Mouse (Mus musculus) midbrain, embryonic 14.5 days (tissue): ENCODE data around the gene C1qtnf1. TPM values are rescaled to one million over a fixed set of nuclear protein-coding genes. Genes with fewer than 3 reads are reported as not detected.
A peak's percentile ranks its signal among the peaks of the same experiment; 100 is the strongest.

ENCODE experiments used
- ATAC-seq: fragments of 200-750 bp; cut with Nextera tagmentation; 2 replicates; pipeline ENCODE4 v1.8.0; 2017; ENCODE audit warnings: moderate number of reproducible peaks, moderate library complexity; ENCODE audit not compliant: low FRiP score, low TSS enrichment
- DNase-seq: peaks from one replicate; pipeline ENCODE4 v3.0.0-alpha.2; 2015
- H3K27ac ChIP-seq: fragments of 300-500 bp; sonication (generic); replicated peaks from 2 replicates; pipeline ENCODE4 v1.5.1; 2014; ENCODE audit warnings: mild to moderate bottlenecking, low read depth, low read length, moderate library complexity
- H3K27me3 ChIP-seq: fragments of 300-500 bp; sonication (generic); 2 replicates; pipeline ENCODE4 v1.6.1; 2014; ENCODE audit warnings: low read length, control low read depth, mixed read lengths; ENCODE audit not compliant: control insufficient read depth, insufficient read depth
- H3K36me3 ChIP-seq: fragments of 300-500 bp; sonication (generic); 2 replicates; pipeline ENCODE4 v1.6.1; 2014; ENCODE audit warnings: low read length, control low read depth; ENCODE audit not compliant: control insufficient read depth, insufficient read depth
- H3K4me1 ChIP-seq: fragments of 300-500 bp; sonication (generic); 2 replicates; pipeline ENCODE4 v1.6.1; 2014; ENCODE audit warnings: mild to moderate bottlenecking, antibody characterized with exemption, low read length, control low read depth; ENCODE audit not compliant: control insufficient read depth, insufficient read depth
- H3K4me2 ChIP-seq: fragments of 300-500 bp; sonication (generic); 2 replicates; pipeline ENCODE4 v1.6.1; 2014; ENCODE audit warnings: mild to moderate bottlenecking, low read length, moderate library complexity
- H3K4me3 ChIP-seq: fragments of 300-500 bp; sonication (generic); replicated peaks from 2 replicates; pipeline ENCODE4 v1.5.1; 2014; ENCODE audit warnings: low read depth, low read length
- H3K9ac ChIP-seq: fragments of 300-500 bp; sonication (generic); replicated peaks from 2 replicates; pipeline ENCODE4 v1.6.1; 2014; ENCODE audit warnings: mild to moderate bottlenecking, low read length, moderate library complexity
- H3K9me3 ChIP-seq: fragments of 300-500 bp; sonication (generic); 2 replicates; pipeline ENCODE4 v1.6.1; 2016; ENCODE audit warnings: low read length, control low read depth, mixed read lengths; ENCODE audit not compliant: control insufficient read depth
- WGBS: fragments of 180-500 bp; shearing (Covaris S2); extraction: QIAGEN DNeasy Blood & Tissue Kit; methylation state at CpG from one replicate; pipeline ENCODE4 v1.1.7; 2014; 5-methylcytosine and 5-hydroxymethylcytosine counted together
- polyA plus RNA-seq: library from polyadenylated mRNA; unstranded; fragments of >200 nt; fragmentation: Nextera tagmentation; extraction: Ambion mirVana; gene quantifications from 2 replicates; pipeline ENCODE4 v1.2.1, GENCODE M21; 2014

C1qtnf1 gene
- polyA plus RNA-seq, 1 experiment from 2014 or later, result 3.8 TPM

GRCm38 (mm10) chr11:118415630-118416029, 12.4 kb upstream of the C1qtnf1 start:
- 93% methylated on average over 6 of the region's 6 CpGs for WGBS
- ATAC-seq, result no peak

DNA sequence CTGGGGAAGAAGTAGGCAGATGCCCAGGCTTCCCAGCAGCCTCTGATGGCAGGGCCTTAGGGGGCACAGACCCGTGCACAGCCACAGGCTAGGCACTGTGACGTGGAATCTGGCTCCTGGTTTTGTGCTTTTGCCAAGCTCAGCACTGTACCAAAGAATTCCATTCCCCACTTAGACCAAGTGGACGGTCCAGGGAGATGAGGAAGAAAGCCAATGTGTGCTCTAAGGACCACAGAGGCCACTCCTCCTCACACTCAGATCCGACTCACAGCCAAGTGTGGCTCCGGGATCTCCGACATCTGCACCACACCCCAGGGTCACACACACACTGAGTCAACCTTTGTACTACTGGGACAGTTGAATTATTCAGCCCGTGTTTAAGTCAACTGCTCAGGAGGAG, 12.0 kb upstream of the C1qtnf1 start:
- Histone ChIP-seq H3K27me3 (no peaks in the 10 kb centered on the region), H3K4me1 (peaks cover 16% of the 10 kb centered on the region), H3K27ac (no peak overlapping the region), H3K4me2 (no peak overlapping the region), H3K36me3 (peaks cover 23% of the 10 kb centered on the region), H3K9ac (no peak overlapping the region), H3K4me3 (no peak overlapping the region), H3K9me3 (no peaks in the 10 kb centered on the region)
- WGBS, result 79% methylated on average over 7 of the region's 7 CpGs
- ATAC-seq (no peak), DNase-seq (no peak)

More at GRCm38 (mm10) chr11:118415630-118416029, 12.4 kb upstream of the C1qtnf1 start:
- no peak for DNase-seq
- Histone ChIP-seq H3K9ac (no peak overlapping the region), H3K27me3 (no peaks in the 10 kb centered on the region), H3K4me2 (no peak overlapping the region), H3K4me1 (peaks cover 16% of the 10 kb centered on the region), H3K9me3 (no peaks in the 10 kb centered on the region), H3K4me3 (no peak overlapping the region), H3K27ac (no peak overlapping the region), H3K36me3 (peaks cover 28% of the 10 kb centered on the region)

DNA sequence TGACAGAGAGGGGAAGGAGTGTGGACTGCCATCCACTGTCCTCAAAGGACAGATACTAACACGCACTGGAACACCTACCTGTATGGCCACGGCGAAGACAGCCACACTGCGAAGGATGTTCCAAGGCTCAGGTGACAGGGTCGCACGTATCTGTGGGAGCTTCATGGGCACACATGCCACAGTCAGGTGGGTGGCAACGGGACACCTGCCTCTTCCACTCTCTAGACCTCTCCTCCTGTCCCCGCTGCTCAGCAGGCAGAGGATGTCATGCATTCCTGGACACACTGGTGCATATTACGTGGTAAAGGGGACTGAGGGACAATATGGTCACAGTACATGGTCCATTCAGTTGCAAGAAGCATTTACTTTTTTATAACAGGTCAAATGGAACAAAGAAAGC, 10.5 kb upstream of the C1qtnf1 start:
- H3K27me3 ChIP-seq, result no peaks in the 10 kb centered on the region
- no peak overlapping the region; the same call in 1 of the 2 replicates for H3K4me2 ChIP-seq
- H3K27ac ChIP-seq, result no peak overlapping the region
- ATAC-seq, result no peak
- H3K9ac ChIP-seq, result no peak overlapping the region
- WGBS, result 94% methylated on average over 9 of the region's 9 CpGs
- H3K36me3 ChIP-seq, result peaks cover 13% of the 10 kb centered on the region; the same call in 1 of the 2 replicates
- H3K9me3 ChIP-seq, result no peaks in the 10 kb centered on the region
- peak overlapping the region; percentile 86; the same call in 1 of the 2 replicates for H3K4me3 ChIP-seq
- H3K4me1 ChIP-seq, result peaks cover 16% of the 10 kb centered on the region
- no peak for DNase-seq

GRCm38 (mm10) chr11:118418442-118418833, 9.6 kb upstream of the C1qtnf1 start:
- peak overlapping the region; percentile 86 for H3K4me3 ChIP-seq
- no peak; the same call in 1 of the 2 replicates for ATAC-seq
- peak overlapping the region; percentile 93 for H3K9ac ChIP-seq
- H3K36me3 ChIP-seq, result peaks cover 13% of the 10 kb centered on the region; the same call in 1 of the 2 replicates
- no peaks in the 10 kb centered on the region for H3K9me3 ChIP-seq
- WGBS, result 4% methylated on average over 12 of the region's 12 CpGs
- DNase-seq, result no peak
- H3K4me1 ChIP-seq, result peaks cover 17% of the 10 kb centered on the region
- H3K27ac ChIP-seq, result 0 out of 2 replicates have a peak overlapping the region, but pooled peaks have one; percentile 52
- H3K27me3 ChIP-seq, result no peaks in the 10 kb centered on the region
- H3K4me2 ChIP-seq, result peak overlapping the region; percentile 95

GRCm38 (mm10) chr11:118418834-118419504, 9.0 kb upstream of the C1qtnf1 start, which contains the start of gene Cant1:
Cant1 (minus strand) TSS chr11:118419086.
- under 1% methylated on average over 50 of the region's 50 CpGs for WGBS
- Histone ChIP-seq H3K9me3 (no peaks in the 10 kb centered on the region), H3K4me1 (peaks cover 22% of the 10 kb centered on the region), H3K36me3 (peaks cover 13% of the 10 kb centered on the region; the same call in 1 of the 2 replicates), H3K4me3 (peak within 1 kb of the TSS; percentile 86), H3K4me2 (peak within 1 kb of the TSS; percentile 95), H3K9ac (peak within 1 kb of the TSS; percentile 93), H3K27me3 (no peaks in the 10 kb centered on the region), H3K27ac (peak within 1 kb of the TSS; percentile 53; the same call in 1 of the 2 replicates)
- DNase-seq (peak; percentile 99), ATAC-seq (peak; percentile 92)

GRCm38 (mm10) chr11:118420261-118420660, 7.7 kb upstream of the C1qtnf1 start:
- ATAC-seq, result no peak
- peaks cover 23% of the 10 kb centered on the region for H3K4me1 ChIP-seq
- no peak overlapping the region for H3K9ac ChIP-seq
- H3K4me2 ChIP-seq, result no peak overlapping the region
- WGBS, result 82% methylated on average over 7 of the region's 7 CpGs
- no peak for DNase-seq
- H3K27me3 ChIP-seq, result no peaks in the 10 kb centered on the region
- H3K9me3 ChIP-seq, result no peaks in the 10 kb centered on the region
- H3K4me3 ChIP-seq, result no peak overlapping the region
- H3K27ac ChIP-seq, result no peak overlapping the region
- H3K36me3 ChIP-seq, result peaks cover 3% of the 10 kb centered on the region; the same call in 1 of the 2 replicates

DNA sequence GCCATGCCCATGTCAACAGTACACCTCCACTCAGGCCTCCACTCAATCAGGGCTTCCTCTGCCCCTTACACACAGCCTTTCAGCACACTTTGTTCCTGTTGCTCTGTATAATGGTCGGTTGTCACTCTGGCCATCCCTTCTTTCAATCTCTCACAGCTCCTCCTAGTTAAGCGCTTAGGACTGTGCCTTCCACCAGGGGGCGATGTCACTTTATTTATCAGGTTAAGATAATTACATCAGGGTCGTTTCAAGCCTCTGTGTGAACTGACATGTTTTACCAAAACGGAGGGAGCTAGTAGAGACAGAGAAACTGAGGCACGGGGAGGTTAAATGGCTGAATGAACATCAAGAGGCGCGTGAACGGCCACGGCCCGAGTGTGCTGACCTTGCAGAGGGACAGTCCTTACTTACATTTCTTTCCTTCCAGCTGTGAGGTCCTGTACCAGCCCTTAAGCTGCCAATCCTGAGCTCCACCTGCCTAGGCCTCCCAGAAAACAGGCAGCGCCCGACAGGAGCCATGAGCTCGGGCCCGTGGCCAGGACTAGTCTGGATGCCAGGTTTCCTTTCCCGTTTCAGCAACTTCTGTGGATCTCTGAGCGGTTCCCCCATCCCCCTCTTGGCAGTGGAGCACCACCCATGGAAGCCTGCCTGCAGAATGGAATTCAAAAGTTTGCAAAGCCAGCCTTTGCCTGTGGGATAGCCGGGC, 4.6 kb upstream of the C1qtnf1 start:
- Histone ChIP-seq H3K4me3 (no peak overlapping the region), H3K9ac (no peak overlapping the region; the same call in 1 of the 2 replicates), H3K4me2 (peak overlapping the region; percentile 11; the same call in 1 of the 2 replicates), H3K27me3 (no peaks in the 10 kb centered on the region), H3K27ac (no peak overlapping the region), H3K4me1 (peaks cover 24% of the 10 kb centered on the region), H3K9me3 (no peaks in the 10 kb centered on the region), H3K36me3 (no peaks in the 10 kb centered on the region)
- DNase-seq, result peak; percentile 96
- WGBS, result 5% methylated on average over 18 of the region's 18 CpGs
- ATAC-seq, result no peak

DNA sequence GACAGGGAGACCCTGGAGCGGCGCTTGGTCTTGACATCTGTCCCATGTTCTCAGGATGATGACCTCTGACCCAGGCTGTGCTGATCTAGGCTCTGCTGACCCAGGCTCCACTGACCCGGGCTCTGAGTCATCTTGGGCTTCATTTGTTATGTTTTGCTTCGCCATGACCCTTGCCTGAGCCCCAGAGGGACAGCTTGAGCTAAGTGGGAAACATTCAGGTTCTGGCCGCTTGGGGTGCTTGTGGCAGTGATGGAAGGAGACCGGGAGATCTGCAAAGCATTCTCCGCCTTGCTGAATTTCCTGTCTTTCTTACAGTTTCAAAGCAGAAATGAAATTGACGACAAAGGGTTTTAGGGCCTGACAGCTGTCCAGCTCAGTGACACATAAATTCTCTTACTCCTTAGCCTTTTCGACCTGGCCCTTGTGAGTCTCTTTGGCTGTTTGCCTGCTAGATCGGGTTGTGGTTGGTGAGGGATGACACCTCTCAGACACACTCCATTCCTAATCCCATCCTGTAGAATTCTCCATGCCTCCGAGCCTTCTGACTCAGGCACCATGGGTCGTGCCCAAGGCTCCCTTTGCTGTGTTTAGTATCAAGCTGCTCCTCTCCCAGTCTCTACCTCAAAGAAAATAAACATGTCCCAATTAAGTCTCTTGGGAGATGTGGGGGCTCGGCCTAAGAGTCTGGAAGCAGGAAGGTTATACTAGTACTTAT, 3.2 kb upstream of the C1qtnf1 start:
- no peaks in the 10 kb centered on the region for H3K36me3 ChIP-seq
- no peaks in the 10 kb centered on the region for H3K27me3 ChIP-seq
- no peak overlapping the region for H3K9ac ChIP-seq
- peaks cover 22% of the 10 kb centered on the region for H3K4me1 ChIP-seq
- H3K4me3 ChIP-seq, result no peak overlapping the region
- H3K9me3 ChIP-seq, result no peaks in the 10 kb centered on the region
- ATAC-seq (no peak), DNase-seq (no peak)
- no peak overlapping the region for H3K4me2 ChIP-seq
- WGBS, result 71% methylated on average over 13 of the region's 13 CpGs
- no peak overlapping the region for H3K27ac ChIP-seq
